Mouse (Mus musculus): ENCODE measurements around the gene Ttll5. TPM values are rescaled to one million over a fixed set of nuclear protein-coding genes. Genes with fewer than 3 reads are reported as not detected.

The Ttll5 gene
- total RNA-seq, 2 experiments from 2014 or later, result 41.1 to 44.6 TPM

DNA sequence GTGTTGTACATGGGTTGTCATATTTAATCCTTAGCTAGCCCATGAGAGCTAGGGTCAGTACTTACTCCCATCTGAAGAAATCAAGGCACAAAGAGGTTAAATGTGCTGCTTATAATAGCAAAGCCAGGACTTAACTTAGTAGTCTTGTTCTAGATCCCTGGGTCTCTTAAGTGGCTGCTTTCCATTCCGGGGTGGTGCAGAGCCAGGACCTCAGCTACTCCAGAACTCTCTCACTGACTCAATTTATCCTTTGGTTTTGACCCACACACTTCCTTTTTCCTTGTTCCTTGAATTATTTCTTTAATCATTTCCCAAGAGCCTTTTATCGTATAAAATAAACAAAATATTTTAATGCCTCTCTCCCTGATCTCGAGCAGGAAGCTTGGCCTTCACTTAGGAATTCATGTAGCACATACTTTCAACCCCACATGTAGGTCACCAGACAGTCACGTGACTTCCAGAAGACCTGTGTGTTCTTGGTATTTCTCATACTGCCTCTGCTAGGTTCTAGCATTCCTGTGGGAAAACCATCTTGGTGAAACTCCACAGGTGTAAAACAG is 164.4 kb downstream of the Ttll5 start:
- DNase-seq (ENCODE audit: low spot score in 2 of 2), result no peak
- intact Hi-C loops (cut with DNase I), result no loop called here

DNA sequence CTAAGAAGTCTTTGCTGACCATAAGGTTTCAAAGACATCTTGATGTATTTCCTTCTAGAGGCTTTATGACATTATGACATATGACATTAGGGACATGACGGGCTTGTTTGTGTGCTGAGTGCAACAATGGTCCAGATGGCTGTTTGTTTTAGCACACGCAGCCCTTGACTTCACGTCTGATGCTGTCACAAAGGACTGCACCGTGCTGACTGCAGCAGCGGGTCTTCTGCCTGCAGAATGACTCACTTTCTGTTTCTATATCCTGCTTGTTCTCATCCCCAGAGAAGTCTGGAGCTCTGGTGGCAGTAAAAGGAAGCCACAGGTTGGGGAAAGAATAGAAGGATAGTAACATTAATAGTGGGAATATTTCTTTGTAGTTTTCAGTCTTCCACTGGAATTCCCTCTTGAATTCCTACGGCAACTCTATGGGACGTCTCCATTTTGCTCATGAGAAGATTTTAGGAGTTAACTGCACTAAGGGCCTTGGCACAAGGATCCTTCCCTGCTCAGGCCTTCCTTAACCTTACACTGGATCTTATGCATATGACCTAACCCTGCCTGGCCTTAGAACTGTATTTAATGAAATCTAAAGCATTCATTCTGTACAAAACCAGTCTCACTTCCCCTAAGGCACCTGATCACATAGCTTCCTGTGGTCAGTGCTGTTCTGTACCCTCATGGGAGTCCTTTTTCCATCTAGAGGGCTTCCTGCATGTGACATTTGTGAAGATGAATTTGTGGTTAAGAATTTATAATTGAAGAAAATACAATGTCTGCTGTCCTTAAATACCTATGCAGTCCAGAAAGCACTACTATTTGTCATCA is 167.8 kb downstream of the Ttll5 start:
- DNase-seq (ENCODE audit: low spot score in 2 of 2), result no peak
- intact Hi-C loops (cut with DNase I), result no loop called here

DNA sequence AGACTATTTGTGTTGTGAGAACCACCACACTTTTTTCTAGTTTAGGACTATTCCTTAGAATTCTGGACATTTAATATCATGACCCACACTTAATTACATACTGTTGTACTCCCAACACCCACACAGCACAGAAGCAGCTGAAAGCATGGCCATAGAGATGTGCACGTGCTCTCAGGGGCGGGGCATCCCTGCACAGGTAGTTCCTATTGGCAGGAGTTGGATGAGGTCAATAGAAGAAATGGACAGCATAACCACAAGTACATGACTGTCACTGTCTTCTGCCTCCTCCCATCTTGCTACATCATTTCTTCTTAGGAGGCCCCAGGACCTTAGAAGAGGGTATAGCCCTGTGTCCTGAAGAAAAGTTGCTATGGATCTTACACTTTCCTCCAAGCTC is 168.4 kb downstream of the Ttll5 start:
- intact Hi-C loops (cut with DNase I), result no loop called here
- DNase-seq (ENCODE audit: low spot score in 2 of 2), result no peak

DNA sequence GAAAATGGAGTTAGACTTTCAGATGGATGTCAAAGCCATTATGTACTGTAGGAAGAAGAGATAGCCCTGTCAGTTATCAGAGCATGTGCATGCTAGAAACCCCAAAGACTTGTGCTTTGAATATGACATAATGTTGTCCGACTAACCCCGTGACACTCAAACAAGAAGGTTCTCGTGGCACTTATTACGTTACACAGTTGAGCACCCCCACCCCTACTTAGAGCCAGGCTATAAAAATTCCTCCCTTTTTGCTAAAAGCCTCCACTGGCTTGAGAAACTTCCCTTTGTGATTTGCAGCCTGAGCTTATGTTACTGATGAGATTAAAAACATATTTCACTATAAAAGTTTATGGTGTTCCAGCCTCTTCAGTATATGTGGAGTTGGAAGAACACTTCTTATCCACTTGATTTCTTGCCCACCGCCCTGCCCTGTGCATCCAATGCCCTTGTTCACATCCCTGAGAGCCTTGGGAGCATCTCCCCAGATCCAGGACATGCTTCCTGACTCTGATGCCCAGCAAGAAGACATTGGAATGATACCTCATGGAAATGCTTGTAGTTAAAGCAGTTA is 169.4 kb downstream of the Ttll5 start:
- intact Hi-C loops (cut with DNase I), result no loop called here
- no peak for DNase-seq (ENCODE audit: low spot score in 2 of 2)

DNA sequence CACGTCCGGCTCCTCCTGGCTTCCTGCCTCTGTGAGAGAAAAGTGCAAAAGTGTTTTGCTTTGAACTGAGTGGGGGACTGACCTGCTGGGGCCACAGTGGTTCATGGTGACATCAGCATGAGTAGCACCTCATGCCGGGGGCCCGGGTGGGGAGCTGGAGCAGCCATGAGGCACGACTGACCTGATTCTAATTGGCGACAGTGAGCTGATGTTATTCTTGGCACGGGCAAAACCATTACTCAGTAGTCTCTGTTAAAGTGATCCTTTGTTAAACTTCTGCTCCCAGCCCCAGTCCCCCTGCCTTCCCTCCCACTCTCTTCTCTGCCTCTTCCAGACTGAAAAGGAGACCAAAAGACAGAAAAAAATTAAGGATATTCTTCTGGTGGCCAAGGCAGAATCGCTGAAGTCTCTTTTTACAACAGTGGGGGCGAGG is 176.2 kb downstream of the Ttll5 start:
- intact Hi-C loops (cut with DNase I), result loop anchor here (1.0 to 5.0 kb wide), 2 partner anchors 44 to 77 kb away; partner anchors contain the start of gene Tgfb3
- peak; percentile 42 to 73 for DNase-seq (ENCODE audit: low spot score in 2 of 2)

DNA sequence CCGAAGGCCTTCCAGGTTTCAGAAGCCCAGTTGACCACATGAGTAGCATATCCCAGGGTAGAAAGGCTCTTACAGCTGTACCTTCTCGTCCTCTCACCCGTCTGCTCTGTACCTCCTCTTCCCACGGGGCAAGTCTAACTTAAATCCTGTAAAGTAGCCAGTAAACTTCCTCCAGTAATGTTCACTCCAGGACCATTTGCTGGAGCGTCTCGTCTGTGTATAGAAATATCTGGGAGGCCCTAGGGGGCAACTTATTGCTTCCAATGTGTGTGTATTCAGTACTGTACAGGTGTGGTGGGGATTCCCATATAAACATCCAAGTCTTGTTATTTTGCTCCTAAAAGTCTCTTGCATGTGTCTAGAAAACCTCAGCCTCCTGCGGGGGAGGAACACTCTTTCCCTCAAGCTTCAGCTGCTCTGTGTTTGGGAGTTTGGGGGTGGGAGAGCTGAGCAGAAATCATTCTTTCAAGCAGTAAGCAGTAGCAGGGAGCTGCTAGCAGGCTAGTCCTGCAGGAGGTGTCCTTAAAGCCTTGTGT is 176.7 kb downstream of the Ttll5 start:
- intact Hi-C loops (cut with DNase I), result loop anchor here (5.0 kb wide), 1 partner anchor 76 kb away; the partner anchor contains the start of gene Tgfb3

DNA sequence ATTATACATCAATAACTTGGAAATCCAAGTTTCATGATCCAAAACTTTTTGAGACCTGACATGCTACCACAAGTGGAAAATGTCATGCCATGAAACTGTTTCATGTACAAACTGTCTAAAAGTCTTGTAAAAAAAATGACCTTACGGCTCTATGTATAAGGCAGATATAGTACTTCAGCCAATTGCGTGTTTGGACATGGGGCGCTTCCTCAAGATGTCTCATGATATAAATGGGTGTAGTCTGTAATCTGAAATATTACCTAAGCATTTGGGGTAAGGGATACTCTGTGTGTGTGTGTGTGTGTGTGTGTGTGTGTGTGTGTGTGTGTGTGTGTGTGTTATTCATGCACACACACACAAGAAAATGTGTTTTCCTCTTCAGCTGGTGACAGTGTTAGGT is 180.2 kb downstream of the Ttll5 start:
- intact Hi-C loops (cut with DNase I), result loop anchor here (5.0 kb wide), 1 partner anchor 73 kb away; the partner anchor contains the start of gene Tgfb3
- no peak for DNase-seq (ENCODE audit: low spot score in 2 of 2)

More for the DNA sequence above, 176.7 kb downstream of the Ttll5 start:
- DNase-seq (ENCODE audit: low spot score in 2 of 2), result peak; percentile 57 to 91

DNA sequence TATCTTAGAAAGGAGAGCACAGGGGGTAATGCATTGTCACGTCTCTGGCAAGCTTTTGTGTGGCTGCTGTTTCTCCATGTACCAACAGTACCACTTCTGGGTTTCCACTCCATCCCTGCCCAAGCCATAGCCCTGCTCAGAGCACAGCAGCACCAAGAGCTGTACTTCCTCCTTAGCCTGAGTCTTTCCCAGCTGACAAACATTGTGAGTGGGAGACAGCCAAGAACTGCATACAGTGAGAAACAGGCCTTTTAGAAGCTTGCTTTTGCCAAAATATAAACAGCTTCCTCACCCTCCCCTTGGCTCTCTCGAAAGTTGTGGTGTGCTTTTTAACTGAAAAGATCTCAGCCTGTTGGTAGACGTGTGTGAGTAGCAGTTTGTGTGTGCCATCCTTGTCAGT is 182.9 kb downstream of the Ttll5 start:
- intact Hi-C loops (cut with DNase I), result no loop called here
- peak in 1 of 2 experiments; percentile 39 for DNase-seq (ENCODE audit: low spot score in 2 of 2)

DNA sequence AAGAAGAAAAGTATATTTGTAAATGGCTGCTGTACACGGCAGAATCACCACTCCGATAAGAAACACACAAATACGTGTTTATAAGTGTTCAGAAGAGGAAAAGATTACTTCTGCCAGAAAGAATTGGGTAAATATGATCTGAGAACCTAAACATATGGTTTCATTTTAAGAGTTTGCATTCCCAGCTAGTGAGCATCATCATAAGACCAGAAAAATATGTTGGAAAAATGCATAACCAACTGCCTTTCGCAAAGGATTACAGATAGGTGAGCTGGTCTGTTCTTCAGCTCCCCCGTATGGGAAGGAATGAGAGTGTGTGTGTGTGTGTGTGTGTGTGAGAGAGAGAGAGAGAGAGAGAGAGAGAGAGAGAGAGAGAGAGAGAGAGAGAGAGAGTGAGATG is 186.2 kb downstream of the Ttll5 start:
- intact Hi-C loops (cut with DNase I), result no loop called here
- no peak for DNase-seq (ENCODE audit: low spot score in 2 of 2)

DNA sequence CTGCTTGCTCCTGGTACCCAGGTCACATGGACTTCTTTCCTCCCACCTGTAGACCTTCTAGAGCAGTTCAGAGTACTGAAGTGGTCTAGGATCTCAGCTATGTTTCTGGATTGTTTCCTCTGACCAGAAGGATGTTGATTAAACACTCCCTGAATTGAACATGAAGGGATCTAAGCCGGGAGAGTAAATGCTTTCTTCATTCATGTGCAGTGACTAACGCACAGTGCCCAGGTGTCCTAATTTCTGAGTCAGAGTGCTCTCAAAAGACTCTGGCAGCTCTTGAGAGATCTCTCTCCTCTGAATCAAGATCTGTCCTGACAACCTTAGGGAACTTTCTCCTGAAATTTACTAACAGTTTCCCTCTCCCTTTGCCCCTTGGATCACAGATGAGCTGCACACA is 187.7 kb downstream of the Ttll5 start:
- intact Hi-C loops (cut with DNase I), result no loop called here
- DNase-seq (ENCODE audit: low spot score in 2 of 2), result no peak

DNA sequence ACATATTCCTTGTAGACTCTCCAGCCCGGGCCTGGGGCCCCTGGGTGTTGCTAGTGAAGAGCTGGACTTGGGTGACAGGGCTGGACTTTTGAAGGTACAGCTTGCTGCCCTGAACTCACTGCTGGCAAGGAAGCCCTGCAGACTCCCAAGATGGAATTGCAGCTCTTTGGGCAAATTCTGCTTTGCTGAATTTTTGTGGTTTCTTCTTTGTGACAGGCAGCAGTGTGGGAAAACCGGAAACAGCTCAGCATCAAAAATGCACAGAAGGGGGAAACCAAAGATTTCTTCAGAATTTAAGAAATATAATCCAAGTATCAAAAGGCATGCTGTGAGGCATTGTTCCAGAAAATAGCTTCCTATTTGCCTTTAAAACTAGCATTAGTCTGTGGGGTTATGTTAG is 189.7 kb downstream of the Ttll5 start:
- intact Hi-C loops (cut with DNase I), result no loop called here
- DNase-seq (ENCODE audit: low spot score in 2 of 2), result no peak

DNA sequence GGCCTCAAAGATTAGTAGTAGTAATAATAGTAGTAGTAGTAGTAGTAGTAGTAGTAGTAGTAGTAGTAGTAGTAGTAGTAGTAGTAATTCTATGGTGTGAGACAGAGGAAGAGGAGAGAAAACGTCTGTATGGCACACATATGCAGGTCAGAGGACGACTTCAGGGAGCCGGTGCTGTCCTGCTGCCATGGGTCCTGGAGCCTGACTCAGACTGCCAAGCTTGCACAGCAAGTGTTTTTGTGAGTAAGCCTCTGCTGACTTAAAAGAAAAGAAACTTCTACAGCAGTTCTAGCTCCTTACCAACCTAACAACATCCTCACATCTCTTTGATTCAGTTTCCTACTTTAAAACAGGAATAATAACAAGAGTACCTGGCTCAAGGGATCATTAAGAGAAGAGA is 190.2 kb downstream of the Ttll5 start:
- intact Hi-C loops (cut with DNase I), result no loop called here
- DNase-seq (ENCODE audit: low spot score in 2 of 2), result no peak

DNA sequence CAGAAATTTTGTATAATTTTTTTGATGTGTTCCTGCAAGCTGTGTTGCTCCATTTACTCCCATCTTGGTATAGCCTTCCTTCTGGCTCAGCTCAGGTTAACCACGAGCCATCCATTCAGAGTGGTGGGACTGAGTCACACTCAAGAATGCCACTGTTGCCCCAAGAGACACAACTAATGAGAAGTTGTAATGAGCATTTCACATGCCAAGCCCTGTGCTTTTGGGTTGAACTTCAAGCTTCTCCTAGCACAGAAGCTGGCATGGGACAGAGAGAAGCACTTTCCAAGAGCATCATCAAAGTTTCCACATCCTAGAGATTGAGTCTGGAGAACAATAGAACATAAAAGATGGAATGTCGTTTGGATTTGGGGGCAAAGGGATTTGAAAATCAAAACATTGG is 190.7 kb downstream of the Ttll5 start:
- DNase-seq (ENCODE audit: low spot score in 2 of 2), result no peak
- intact Hi-C loops (cut with DNase I), result no loop called here

DNA sequence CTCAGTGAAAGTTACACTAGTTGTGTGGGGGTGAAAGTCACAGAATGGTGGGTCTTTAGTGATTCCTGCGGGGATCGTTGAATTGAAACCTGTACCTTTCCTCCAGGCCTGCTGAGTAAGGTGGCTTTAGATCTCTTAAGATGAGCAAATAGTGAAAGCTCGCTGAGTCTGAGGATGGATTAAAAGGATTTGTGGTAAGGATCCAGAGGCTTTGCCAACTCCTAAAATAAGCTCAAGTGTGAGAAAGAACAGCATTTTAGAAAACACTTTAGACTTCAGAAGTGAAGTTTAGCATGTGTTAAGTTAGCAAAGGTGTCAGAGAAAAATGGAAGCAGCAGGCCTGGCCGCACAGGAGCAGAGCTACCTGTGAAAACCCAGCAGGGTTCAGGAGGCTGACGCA is 192.9 kb downstream of the Ttll5 start:
- DNase-seq (ENCODE audit: low spot score in 2 of 2), result peak in 1 of 2 experiments; percentile 70
- intact Hi-C loops (cut with DNase I), result no loop called here

DNA sequence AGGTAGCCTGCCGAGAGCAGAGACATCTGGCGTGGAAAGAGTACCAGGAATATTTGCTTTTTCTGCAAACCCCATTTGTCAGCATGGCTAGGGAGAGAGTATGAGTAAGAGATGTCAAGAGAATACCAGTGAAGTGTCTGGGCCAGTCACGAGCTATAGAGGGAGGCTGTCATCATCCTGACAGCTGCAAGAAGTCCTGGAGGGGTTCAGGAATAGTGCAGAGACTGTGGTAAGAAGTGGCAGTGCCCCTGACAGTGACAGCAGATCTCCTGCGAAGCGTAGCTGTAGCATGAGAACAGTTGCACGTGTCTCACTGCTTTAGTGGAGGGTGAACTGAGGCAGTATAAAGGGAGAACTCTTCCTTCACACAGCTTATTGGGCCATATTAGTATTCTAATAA is 197.1 kb downstream of the Ttll5 start:
- intact Hi-C loops (cut with DNase I), result loop anchor here (5.0 kb wide), 1 partner anchor 56 kb away; the partner anchor contains the start of gene Tgfb3
- no peak for DNase-seq (ENCODE audit: low spot score in 2 of 2)

DNA sequence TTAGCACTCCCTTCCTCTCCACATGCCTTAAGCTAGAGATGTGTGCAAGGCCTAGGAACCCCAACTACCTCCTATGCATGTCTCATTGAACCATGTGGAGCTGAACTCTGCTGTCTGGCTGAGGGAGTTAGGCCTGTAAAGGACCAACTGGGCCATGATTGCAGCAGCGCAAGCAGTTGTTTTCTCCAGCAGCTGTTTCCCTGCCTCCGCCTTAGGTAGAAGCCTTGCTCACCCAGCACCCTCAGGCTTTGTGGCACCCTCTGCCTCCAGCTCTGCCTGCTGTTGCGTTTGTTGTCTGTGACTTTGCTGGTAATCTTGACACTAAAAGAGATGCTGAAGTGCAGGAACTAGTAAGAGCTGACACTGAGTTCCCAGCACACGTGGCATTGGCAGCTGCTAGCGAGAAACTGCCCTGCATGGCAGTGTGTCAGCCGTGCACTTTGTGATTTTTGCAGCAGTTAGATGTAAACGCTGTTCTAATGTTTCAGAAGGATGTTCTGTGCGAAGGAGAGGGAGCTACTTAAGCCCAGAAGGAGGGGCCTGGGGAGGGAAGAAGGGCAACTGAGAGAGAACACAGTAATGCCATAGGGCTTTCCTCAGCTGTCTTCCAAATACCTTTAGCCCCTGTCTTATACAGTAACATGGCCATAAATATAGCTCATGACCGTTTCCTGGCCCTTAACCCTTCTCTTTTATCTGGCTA is 198.0 kb downstream of the Ttll5 start:
- intact Hi-C loops (cut with DNase I), result loop anchor here (5.0 kb wide), 1 partner anchor 55 kb away; the partner anchor contains the start of gene Tgfb3
- no peak for DNase-seq (ENCODE audit: low spot score in 2 of 2)

DNA sequence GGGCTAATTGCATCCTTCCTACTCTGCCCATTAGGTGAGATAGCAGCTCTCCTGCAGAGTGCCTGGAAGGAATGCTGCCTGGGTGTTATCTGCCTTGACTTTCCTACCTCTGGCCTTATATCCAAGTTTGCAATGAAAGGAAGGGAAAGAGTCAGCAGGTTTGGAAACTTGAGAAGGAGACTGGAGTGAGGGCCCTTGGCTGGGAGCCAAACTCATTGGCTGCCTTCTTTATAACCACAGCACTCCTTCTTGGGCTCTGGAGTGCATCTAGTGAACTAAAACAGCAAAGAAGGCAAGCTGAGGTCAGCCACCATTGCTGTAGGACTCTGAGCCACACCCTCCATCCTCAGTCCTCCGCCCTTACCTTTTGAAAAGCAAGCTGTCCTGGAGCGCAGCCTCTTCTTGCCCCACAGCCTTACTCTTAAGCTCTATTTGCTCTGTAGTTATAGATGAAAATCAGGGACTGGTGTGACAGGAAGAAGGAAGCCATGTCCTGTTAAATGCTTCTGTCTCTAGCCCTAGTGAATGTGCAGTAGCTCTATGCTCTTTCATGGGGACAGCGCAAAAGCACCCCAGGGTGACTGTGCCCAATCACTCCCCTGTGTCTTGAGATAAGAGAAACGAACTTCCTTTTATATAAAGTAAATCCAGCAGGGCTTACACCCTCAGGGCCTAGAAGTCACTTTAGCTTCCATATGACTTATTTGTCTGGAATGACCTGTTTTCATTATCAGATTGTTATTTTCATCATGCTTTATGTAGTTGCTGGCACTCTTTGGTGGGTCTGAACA is 198.8 kb downstream of the Ttll5 start:
- no peak for DNase-seq (ENCODE audit: low spot score in 2 of 2)
- intact Hi-C loops (cut with DNase I), result loop anchor here (5.0 kb wide), 1 partner anchor 54 kb away; the partner anchor contains the start of gene Tgfb3

DNA sequence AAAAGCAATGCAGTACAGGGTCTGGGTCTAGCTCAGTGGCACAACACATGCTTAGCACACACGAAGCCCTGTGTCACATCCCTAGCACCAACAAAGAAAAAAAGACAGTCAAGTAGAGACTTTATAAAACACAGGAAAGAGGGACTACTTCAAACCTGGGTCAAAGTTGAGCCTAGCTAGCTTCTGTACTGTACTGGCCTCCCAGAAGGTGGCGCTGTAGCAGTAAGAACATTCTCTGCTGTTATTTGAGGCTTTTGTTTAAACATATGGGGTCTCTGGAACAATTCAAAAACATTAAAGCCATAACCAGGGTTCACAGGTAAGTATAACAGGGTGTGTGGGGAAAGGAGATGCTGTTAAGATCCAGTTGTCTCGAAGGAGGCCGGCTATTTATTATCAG is 200.0 kb downstream of the Ttll5 start:
- no peak for DNase-seq (ENCODE audit: low spot score in 2 of 2)
- intact Hi-C loops (cut with DNase I), result loop anchor here (5.0 kb wide), 1 partner anchor 53 kb away; the partner anchor contains the start of gene Tgfb3

DNA sequence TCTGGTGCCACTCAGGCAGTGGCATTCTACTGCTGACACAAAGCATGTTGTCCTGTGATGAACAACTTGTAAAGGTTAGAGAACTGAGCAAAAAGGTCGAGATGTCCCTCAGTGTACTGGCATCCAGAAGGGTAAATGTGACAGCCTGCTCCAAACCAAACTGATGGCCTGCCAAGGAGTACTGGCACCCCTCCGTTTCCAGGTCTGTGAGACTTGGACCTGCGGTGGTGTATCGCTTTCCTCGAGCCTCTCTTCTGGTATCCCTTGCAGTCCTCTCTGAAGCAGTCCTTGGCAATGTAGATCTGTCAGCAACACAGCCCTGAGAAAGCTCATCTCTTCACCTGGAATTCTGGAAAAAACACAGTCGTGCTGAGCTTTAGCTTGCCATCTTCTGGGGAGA is 201.0 kb downstream of the Ttll5 start:
- no peak for DNase-seq (ENCODE audit: low spot score in 2 of 2)
- intact Hi-C loops (cut with DNase I), result no loop called here

All from left cerebral cortex, postnatal 25 days (tissue).